Mouse (Mus musculus) activated CD4-positive, CD25-positive, alpha-beta regulatory T cell (primary cell): ENCODE measurements around the gene Gm21293. TPM values are rescaled to one million over a fixed set of nuclear protein-coding genes. Genes with fewer than 3 reads are reported as not detected.

Experiments
- polyA plus RNA-seq, 2 experiments: library from polyadenylated mRNA; unstranded; fragments of 100-300 nt; shearing (Covaris generic); gene quantifications; one replicate each; pipeline ENCODE4 v1.2.1; 2017

Gm21293 gene
- polyA plus RNA-seq = not detected

DNA sequence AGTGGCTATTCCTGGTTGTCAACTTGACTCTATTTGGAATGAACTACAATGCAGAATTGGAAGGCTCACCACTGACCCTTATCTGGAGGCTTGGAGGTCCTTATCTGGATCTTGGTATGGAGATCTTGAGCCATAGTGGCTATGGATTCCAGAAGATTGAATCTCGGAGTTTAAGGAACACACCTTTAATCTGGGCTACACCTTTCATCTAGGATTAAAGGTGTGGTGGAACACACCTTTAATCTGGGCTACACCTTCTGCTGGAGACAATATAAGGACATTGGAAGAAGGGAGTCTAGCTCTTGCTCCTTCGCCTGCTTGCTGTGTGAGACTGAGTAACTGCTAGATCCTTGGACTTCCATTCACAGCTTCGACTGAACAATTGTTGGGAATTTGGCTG is at the start of gene Gm21293:
Gene Gm21293 (plus strand): TSS at position 301 of the 400 bp plus-strand sequence.

DNA sequence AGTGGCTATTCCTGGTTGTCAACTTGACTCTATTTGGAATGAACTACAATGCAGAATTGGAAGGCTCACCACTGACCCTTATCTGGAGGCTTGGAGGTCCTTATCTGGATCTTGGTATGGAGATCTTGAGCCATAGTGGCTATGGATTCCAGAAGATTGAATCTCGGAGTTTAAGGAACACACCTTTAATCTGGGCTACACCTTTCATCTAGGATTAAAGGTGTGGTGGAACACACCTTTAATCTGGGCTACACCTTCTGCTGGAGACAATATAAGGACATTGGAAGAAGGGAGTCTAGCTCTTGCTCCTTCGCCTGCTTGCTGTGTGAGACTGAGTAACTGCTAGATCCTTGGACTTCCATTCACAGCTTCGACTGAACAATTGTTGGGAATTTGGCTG is 8.4 kb downstream of the Gm21293 start, which contains the start of gene Gm6763:
Gene Gm6763 (plus strand): TSS at position 301 of the 400 bp plus-strand sequence.

DNA sequence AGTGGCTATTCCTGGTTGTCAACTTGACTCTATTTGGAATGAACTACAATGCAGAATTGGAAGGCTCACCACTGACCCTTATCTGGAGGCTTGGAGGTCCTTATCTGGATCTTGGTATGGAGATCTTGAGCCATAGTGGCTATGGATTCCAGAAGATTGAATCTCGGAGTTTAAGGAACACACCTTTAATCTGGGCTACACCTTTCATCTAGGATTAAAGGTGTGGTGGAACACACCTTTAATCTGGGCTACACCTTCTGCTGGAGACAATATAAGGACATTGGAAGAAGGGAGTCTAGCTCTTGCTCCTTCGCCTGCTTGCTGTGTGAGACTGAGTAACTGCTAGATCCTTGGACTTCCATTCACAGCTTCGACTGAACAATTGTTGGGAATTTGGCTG is 16.9 kb downstream of the Gm21293 start, which contains the start of gene Gm8764:
Gene Gm8764 (plus strand): TSS at position 301 of the 400 bp plus-strand sequence.

DNA sequence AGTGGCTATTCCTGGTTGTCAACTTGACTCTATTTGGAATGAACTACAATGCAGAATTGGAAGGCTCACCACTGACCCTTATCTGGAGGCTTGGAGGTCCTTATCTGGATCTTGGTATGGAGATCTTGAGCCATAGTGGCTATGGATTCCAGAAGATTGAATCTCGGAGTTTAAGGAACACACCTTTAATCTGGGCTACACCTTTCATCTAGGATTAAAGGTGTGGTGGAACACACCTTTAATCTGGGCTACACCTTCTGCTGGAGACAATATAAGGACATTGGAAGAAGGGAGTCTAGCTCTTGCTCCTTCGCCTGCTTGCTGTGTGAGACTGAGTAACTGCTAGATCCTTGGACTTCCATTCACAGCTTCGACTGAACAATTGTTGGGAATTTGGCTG is 25.4 kb downstream of the Gm21293 start, which contains the start of gene Gm21304:
Gene Gm21304 (plus strand): TSS at position 301 of the 400 bp plus-strand sequence.

DNA sequence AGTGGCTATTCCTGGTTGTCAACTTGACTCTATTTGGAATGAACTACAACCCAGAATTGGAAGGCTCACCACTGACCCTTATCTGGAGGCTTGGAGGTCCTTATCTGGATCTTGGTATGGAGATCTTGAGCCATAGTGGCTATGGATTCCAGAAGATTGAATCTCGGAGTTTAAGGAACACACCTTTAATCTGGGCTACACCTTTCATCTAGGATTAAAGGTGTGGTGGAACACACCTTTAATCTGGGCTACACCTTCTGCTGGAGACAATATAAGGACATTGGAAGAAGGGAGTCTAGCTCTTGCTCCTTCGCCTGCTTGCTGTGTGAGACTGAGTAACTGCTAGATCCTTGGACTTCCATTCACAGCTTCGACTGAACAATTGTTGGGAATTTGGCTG is 33.9 kb downstream of the Gm21293 start, which contains the start of gene Gm21312:
Gene Gm21312 (plus strand): TSS at position 301 of the 400 bp plus-strand sequence.

DNA sequence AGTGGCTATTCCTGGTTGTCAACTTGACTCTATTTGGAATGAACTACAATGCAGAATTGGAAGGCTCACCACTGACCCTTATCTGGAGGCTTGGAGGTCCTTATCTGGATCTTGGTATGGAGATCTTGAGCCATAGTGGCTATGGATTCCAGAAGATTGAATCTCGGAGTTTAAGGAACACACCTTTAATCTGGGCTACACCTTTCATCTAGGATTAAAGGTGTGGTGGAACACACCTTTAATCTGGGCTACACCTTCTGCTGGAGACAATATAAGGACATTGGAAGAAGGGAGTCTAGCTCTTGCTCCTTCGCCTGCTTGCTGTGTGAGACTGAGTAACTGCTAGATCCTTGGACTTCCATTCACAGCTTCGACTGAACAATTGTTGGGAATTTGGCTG is 42.4 kb downstream of the Gm21293 start, which contains the start of gene Gm20765:
Gene Gm20765 (plus strand): TSS at position 301 of the 400 bp plus-strand sequence.

DNA sequence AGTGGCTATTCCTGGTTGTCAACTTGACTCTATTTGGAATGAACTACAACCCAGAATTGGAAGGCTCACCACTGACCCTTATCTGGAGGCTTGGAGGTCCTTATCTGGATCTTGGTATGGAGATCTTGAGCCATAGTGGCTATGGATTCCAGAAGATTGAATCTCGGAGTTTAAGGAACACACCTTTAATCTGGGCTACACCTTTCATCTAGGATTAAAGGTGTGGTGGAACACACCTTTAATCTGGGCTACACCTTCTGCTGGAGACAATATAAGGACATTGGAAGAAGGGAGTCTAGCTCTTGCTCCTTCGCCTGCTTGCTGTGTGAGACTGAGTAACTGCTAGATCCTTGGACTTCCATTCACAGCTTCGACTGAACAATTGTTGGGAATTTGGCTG is 51.0 kb downstream of the Gm21293 start, which contains the start of gene Gm4340:
Gene Gm4340 (plus strand): TSS at position 301 of the 400 bp plus-strand sequence.

Other genes with a start within 250 kb of the Gm21293 start
- not detected for gene Gm6763, start 8.5 kb downstream of the Gm21293 start, polyA plus RNA-seq
- gene Gm8764, start 17.0 kb downstream of the Gm21293 start, polyA plus RNA-seq = not detected
- not detected for gene Gm21304, start 25.5 kb downstream of the Gm21293 start, polyA plus RNA-seq
- not detected for gene Gm21312, start 34.0 kb downstream of the Gm21293 start, polyA plus RNA-seq
- gene Gm20765, start 42.5 kb downstream of the Gm21293 start, polyA plus RNA-seq = not detected
- not detected for gene Gm4340, start 51.1 kb downstream of the Gm21293 start, polyA plus RNA-seq